Comparison of ENCODE assay signal across 12 mouse cellular contexts in genomic region chr5:142797620-142798019, GRCm38 (mm10). TPM values are rescaled to one million over a fixed set of nuclear protein-coding genes. Genes with fewer than 3 reads are reported as not detected.
DNase-seq lines count a peak whose midpoint lies in the region; ATAC-seq and TF ChIP-seq lines count a peak whose summit lies in the region.
"Had no signal": no experiment of that assay in that cellular context is flagged by ENCODE, and none has a peak within 500 bp of the region (broad histone marks: within the 10 kb centered on the region; RNA-seq: fewer than 3 reads in every experiment).

No protein-coding gene starts in this region.

- H3K4me2 ChIP-seq in stomach, postnatal 0 days (replicated peaks; ENCODE audit: low read depth), result no peak overlapping the region
- no peak overlapping the region for H3K4me2 ChIP-seq in forebrain, embryonic 14.5 days (ENCODE audit: low read length)
- H3K4me2 ChIP-seq: lung, embryonic 15.5 days had no signal

- peaks cover 25% of the 10 kb centered on the region for H3K36me3 ChIP-seq in heart, embryonic 10.5 days
- 0 out of 2 replicates have a peak, but pooled peaks cover 3% of the 10 kb centered on the region for H3K36me3 ChIP-seq in stomach, postnatal 0 days (ENCODE audit: control insufficient read depth, insufficient read depth, low read length)
- H3K36me3 ChIP-seq in forebrain, embryonic 14.5 days (ENCODE audit: control insufficient read depth, insufficient read depth, low read length), result peaks cover 34% of the 10 kb centered on the region

- intact Hi-C loops in heart, postnatal 10 days (cut with DNase I), result no loop called here

- no peak for TF ChIP-seq EP300 in stomach, postnatal 0 days (optimal IDR thresholded peaks at IDR 0.05)

- no peak for ATAC-seq in stomach, postnatal 0 days (ENCODE audit: low FRiP score, low TSS enrichment)
- ATAC-seq in forebrain, embryonic 14.5 days, result no peak
- ATAC-seq in frontal cortex, adult (ENCODE audit: low TSS enrichment), result no peak

- TF ChIP-seq CTCF in stomach, postnatal 0 days (IDR thresholded peaks at IDR 0.05; ENCODE audit: low read depth), result no peak

- no peaks in the 10 kb centered on the region for H3K27me3 ChIP-seq in heart, embryonic 10.5 days (ENCODE audit: insufficient read depth, poor library complexity, severe bottlenecking)
- no peaks in the 10 kb centered on the region for H3K27me3 ChIP-seq in stomach, postnatal 0 days (ENCODE audit: control insufficient read depth, insufficient read depth, low read length)
- H3K27me3 ChIP-seq in forebrain, embryonic 14.5 days (replicated peaks; ENCODE audit: control insufficient read depth, insufficient read depth, low read length), result no peaks in the 10 kb centered on the region
- H3K27me3 ChIP-seq: lung, embryonic 15.5 days had no signal

- no peak overlapping the region for H3K4me3 ChIP-seq in heart, embryonic 10.5 days
- H3K4me3 ChIP-seq in stomach, postnatal 0 days (ENCODE audit: low read depth, low read length), result no peak overlapping the region
- H3K4me3 ChIP-seq in forebrain, embryonic 14.5 days (ENCODE audit: low read depth, low read length), result no peak overlapping the region
- H3K4me3 ChIP-seq: left cerebral cortex, adult 2 months; lung, embryonic 15.5 days had no signal

- WGBS in heart, embryonic 10.5 days, result 73% methylated on average over 13 of the region's 13 CpGs
- WGBS in stomach, postnatal 0 days, result 60% methylated on average over 13 of the region's 13 CpGs
- 67% methylated on average over 13 of the region's 13 CpGs for WGBS in forebrain, embryonic 14.5 days

- H3K27ac ChIP-seq in heart, embryonic 10.5 days, result peak overlapping the region; percentile 76; the same call in 1 of the 2 replicates
- 0 out of 2 replicates have a peak overlapping the region, but pooled peaks have one; percentile 35 for H3K27ac ChIP-seq in stomach, postnatal 0 days (replicated peaks)
- H3K27ac ChIP-seq in forebrain, embryonic 14.5 days (ENCODE audit: low read depth, low read length), result no peak overlapping the region
- H3K27ac ChIP-seq: left cerebral cortex, adult 2 months; lung, embryonic 15.5 days had no signal

- peaks cover 85% of the 10 kb centered on the region for H3K4me1 ChIP-seq in heart, embryonic 10.5 days
- H3K4me1 ChIP-seq in stomach, postnatal 0 days (replicated peaks; ENCODE audit: control insufficient read depth, insufficient read depth), result 0 out of 2 replicates have a peak, but pooled peaks cover 10% of the 10 kb centered on the region
- H3K4me1 ChIP-seq in forebrain, embryonic 14.5 days (ENCODE audit: control insufficient read depth, insufficient read depth, low read length), result peaks cover 39% of the 10 kb centered on the region

- no peaks in the 10 kb centered on the region for H3K9me3 ChIP-seq in heart, embryonic 10.5 days
- H3K9me3 ChIP-seq in stomach, postnatal 0 days (ENCODE audit: control insufficient read depth, low read length), result no peaks in the 10 kb centered on the region
- no peaks in the 10 kb centered on the region for H3K9me3 ChIP-seq in forebrain, embryonic 14.5 days (replicated peaks; ENCODE audit: control insufficient read depth, low read length)
- H3K9me3 ChIP-seq: lung, embryonic 15.5 days had no signal

- DNase-seq in heart, embryonic 10.5 days (ENCODE audit: low spot score), result no peak
- no peak for DNase-seq in heart, postnatal 10 days
- peak; percentile 33 for DNase-seq in lung, postnatal 36 days
- DNase-seq in lung, postnatal 25 days (ENCODE audit: low spot score), result no peak
- peak; percentile 49 for DNase-seq in heart, postnatal 4 days
- no peak for DNase-seq in stomach, postnatal 0 days (ENCODE audit: low spot score)
- DNase-seq in forebrain, embryonic 14.5 days (ENCODE audit: low spot score), result no peak
- DNase-seq: gastrocnemius, postnatal 14 days; thymus, adult 2 months had no signal

- H3K9ac ChIP-seq in stomach, postnatal 0 days (ENCODE audit: low read length), result no peak overlapping the region
- H3K9ac ChIP-seq in forebrain, embryonic 14.5 days (ENCODE audit: low read length), result no peak overlapping the region
- H3K9ac ChIP-seq: lung, embryonic 15.5 days had no signal

RNA-seq across cellular contexts. Expression of gene Tnrc18, which starts 19.8 kb away (rescaled TPM):
- polyA plus RNA-seq in heart, embryonic 10.5 days (2016; fragmentation: Nextera tagmentation; extraction: Ambion mirVana), result 22.2 and 24.8 TPM in 2 replicates
- total RNA-seq in heart, postnatal 10 days (2021), result 10 to 100 TPM; 80.1 to 91.3 TPM
- total RNA-seq in heart, postnatal 4 days (2021), result 100 to 1,000 TPM; 113 TPM
- polyA plus RNA-seq in stomach, postnatal 0 days (2015; fragmentation: Nextera tagmentation; extraction: Ambion mirVana), result 12.0 and 12.5 TPM in 2 replicates
- 27.5 and 36.6 TPM in 2 replicates for polyA plus RNA-seq in forebrain, embryonic 14.5 days (2014; fragmentation: Nextera tagmentation; extraction: Ambion mirVana)

Comparison
In these comparisons a context has a peak if more than half of its experiments do, and no peak if none do; other contexts are left out.
1. DNase-seq: peak in lung, postnatal 36 days (single experiment) and heart, postnatal 4 days (single experiment); none in heart, embryonic 10.5 days (single experiment), heart, postnatal 10 days (0 of 2), lung, postnatal 25 days (single experiment), stomach, postnatal 0 days (single experiment) and forebrain, embryonic 14.5 days (single experiment).